Mouse (Mus musculus) bone marrow, adult 2 months (tissue): ENCODE results near the gene Ormdl3. TPM values are rescaled to one million over a fixed set of nuclear protein-coding genes. Genes with fewer than 3 reads are reported as not detected.

Experiments used
- H3K27ac ChIP-seq: fragments of 200-500 bp; 2 replicates; pipeline ENCODE4 v1.5.1; 2012; ENCODE audit warnings: low read depth, mild to moderate bottlenecking, control low read depth, inconsistent platforms, low read length; ENCODE audit not compliant: control insufficient read depth, poor library complexity, insufficient read depth
- H3K4me1 ChIP-seq: fragments of 200-500 bp; 2 replicates; pipeline ENCODE4 v1.6.1; 2011; ENCODE audit warnings: low read length; ENCODE audit not compliant: control insufficient read depth, insufficient read depth
- H3K4me3 ChIP-seq: fragments of 200-500 bp; replicated peaks from 2 replicates; pipeline ENCODE3; 2011; ENCODE audit warnings: mild to moderate bottlenecking, low read depth, low read length, control low read depth; ENCODE audit not compliant: control insufficient read depth
- CTCF ChIP-seq: fragments of 200-500 bp; IDR thresholded peaks from 2 replicates; pipeline ENCODE4 v1.5.1; 2011; ENCODE audit warnings: low read length, control low read depth; ENCODE audit not compliant: control insufficient read depth, insufficient read depth
- POLR2A ChIP-seq: fragments of 200-500 bp; IDR thresholded peaks from 2 replicates; pipeline ENCODE4 v1.6.1; 2011; ENCODE audit warnings: low read depth, mild to moderate bottlenecking, control low read depth, low read length, borderline replicate concordance; ENCODE audit not compliant: control insufficient read depth
- WGBS: fragments of 180-500 bp; shearing (Covaris S2); methylation state at CpG from one replicate; pipeline ENCODE4 v1.1.7; 2018; 5-methylcytosine and 5-hydroxymethylcytosine counted together
- polyA plus RNA-seq: library from polyadenylated mRNA; stranded (reverse); fragments of >200 nt; gene quantifications from 2 replicates; pipeline ENCODE4 v1.2.4, GENCODE M21; 2011; ENCODE audit warnings: low replicate concordance; ENCODE audit not compliant: missing spikeins, insufficient read depth, insufficient read length

The Ormdl3 gene
- polyA plus RNA-seq, 1 experiment: 41.2 TPM

DNA sequence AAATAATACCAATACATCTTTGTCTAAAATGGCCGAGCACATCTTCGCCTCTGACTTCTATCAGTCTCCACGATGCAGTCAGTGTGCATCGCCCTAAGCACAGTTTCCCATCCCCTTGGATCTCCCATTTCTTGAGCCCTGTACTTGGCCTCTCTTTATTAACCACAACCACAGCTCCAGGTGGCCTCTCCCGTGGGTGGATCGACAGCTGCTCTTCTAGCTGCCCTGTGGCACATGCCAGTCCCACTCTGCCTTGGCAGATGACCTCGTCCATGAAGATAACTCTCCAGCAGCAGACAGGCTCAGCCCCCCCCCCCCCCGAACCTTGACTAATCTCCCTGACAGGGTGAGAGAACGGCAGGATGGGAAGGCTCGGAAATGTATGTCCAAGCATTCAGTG lies 8.3 kb upstream of the Ormdl3 start:
- Histone ChIP-seq H3K4me3 (no peak overlapping the region), H3K4me1 (no peaks in the 10 kb centered on the region; the same call in 1 of the 2 replicates), H3K27ac (no peak overlapping the region)
- 59% methylated on average over 10 of the region's 10 CpGs for WGBS
- TF ChIP-seq POLR2A (no peak), CTCF (no peak)

DNA sequence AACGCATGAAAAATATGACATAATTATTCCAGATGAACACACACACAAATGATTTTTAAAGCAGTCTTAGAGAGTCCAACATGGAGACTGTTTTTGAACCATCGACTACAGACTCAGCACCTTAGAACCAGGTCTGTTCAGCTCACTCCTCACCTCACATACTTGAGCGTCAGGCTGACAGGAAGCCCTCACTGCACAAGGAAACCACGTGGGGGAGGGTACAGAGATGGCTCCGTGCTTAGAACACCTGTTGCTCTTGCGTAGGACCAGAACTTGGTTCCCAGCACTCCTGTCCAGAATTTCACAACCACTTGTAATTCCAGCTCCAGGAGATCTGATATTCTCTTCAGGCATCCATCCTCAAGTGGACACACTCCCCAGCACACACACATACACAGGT lies 7.9 kb upstream of the Ormdl3 start:
- TF ChIP-seq CTCF (no peak), POLR2A (no peak)

DNA sequence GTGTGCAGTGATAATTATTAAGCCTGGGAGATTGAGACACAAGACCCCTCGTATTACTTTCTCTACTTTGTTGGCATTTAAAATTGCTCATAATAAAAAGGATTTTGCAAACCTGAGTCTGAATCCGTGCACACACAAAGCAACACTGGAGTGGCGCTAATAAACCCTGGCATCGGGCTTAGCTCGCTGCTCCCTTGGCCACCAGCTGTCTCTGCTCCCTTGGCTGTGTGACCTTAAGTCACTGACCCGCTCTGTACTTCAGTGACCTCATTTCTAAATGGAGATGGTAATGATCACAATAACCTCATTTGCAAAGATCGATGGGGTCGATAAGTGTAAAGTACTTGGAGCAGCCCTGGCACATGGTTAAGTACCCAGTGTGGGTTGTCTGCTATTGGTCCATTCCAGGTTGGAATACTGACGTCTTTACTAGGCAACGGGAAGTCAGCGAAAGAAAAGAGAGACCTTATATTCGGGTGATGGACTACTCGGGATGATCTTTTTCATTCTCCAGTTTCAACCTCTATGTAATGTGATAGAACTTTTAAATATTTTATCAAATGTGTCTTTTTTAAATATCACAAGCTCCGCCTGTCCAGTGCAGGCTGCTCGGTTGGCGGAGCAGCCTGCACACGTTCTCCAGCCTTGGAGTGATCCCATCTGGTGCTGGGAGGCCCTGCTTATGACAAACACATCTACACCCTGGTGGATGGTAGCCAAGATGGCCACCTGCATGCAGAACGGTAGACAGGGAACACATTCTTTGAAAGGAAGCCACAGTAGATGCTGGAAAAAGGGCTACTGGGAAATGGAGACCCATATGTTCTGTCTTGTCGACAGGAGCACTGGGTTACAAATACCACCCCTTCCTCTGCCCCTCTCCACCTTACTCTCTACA lies 3.6 kb upstream of the Ormdl3 start:
- H3K27ac ChIP-seq: no peak overlapping the region
- WGBS: 79% methylated on average over 19 of the region's 19 CpGs

More for the DNA sequence above, 7.9 kb upstream of the Ormdl3 start:
- WGBS: 42% methylated on average over 6 of the region's 6 CpGs
- Histone ChIP-seq H3K4me3 (no peak overlapping the region), H3K4me1 (no peaks in the 10 kb centered on the region; the same call in 1 of the 2 replicates), H3K27ac (no peak overlapping the region)

DNA sequence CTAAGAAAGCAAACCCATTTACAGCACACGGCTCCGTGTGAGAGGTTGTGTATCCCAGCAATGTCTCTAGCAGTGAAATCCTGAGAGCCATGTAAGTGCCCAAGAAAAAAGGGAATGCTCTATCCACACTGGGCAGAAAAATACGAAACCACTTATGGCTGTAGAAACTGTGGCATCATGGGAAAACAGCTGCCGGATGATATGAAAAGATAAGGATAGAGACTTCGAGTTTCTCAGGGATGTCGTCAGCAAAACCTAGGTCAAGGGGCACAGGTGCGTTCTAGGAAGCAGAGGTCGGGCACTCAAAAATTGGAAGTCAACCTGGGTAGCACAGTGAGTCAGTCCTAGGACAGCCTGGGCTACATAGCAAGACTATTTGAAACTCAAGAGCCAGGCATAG lies 2.1 kb upstream of the Ormdl3 start:
- H3K4me3 ChIP-seq: no peak overlapping the region
- 78% methylated on average over 8 of the region's 8 CpGs for WGBS
- no peak overlapping the region for H3K27ac ChIP-seq
- TF ChIP-seq CTCF (no peak), POLR2A (no peak)
- peaks cover 4% of the 10 kb centered on the region for H3K4me1 ChIP-seq

More for the DNA sequence above, 3.6 kb upstream of the Ormdl3 start:
- Histone ChIP-seq H3K4me3 (no peak overlapping the region), H3K4me1 (peaks cover 4% of the 10 kb centered on the region)
- TF ChIP-seq CTCF (no peak), POLR2A (no peak)

DNA sequence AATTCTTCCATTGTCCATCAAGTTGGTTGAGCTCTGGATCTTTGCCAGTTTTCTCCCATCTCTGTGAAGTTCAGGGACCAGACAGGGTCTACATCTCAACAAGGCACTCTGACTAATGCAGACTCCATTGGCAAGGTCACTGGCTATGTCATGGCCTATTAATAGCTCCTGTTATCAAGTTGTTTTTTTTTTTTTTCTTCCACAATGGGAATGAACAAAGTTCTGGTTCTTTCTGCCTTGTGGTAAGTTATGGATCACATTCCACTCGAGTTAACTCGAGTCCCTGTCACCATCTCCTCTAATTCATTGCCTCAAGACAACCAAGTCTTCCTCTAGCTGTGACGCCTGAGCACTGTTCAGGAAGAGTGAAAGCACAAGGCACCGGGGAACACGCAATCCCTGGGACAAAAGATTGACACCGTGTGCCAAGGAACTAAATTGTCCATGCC lies 1.7 kb upstream of the Ormdl3 start:
- TF ChIP-seq CTCF (no peak), POLR2A (no peak)
- peaks cover 4% of the 10 kb centered on the region for H3K4me1 ChIP-seq
- 46% methylated on average over 6 of the region's 6 CpGs for WGBS
- H3K4me3 ChIP-seq: no peak overlapping the region
- no peak overlapping the region; the same call in 1 of the 2 replicates for H3K27ac ChIP-seq

DNA sequence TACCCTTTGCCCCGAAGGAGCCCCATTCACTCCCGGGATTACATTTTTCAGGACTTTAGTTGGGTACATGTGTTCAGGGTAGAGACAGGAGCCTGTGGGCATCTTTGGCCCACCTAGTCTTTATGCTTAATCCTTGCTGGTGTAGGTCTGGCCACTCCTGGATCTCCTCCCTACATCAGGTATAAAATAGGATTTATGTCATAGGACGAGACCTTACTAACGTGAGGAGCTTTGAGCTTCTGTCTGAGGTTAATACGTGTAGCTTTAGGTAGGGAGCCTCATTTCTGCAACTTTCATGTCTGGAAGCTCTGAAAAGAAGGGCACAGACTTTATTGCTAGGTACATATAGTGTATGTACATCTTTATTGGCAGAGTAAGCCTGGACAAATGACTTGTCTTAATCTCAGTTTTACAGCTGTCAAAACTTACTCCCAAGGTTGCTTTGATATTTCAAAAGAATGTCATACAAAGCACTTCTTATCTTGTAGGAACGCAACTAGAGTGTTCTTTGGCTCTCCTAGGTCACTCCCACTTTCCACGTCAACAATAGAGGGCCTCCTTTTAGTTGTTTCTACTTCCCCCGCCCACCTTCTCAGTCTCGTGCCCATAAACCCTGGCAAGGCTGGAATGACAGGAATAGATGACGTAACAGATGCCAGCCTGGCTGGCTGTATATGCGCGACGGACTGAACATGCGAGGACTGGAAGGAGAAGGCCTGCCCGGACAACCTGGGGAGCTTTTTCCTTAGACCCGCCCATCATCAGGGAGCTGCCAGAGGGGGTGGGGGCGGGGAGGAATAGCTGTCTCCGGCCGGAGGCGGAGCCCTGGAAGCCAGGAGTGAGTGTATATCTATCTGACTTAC lies 747 bp upstream of the Ormdl3 start:
- Histone ChIP-seq H3K4me3 (peak overlapping the region; percentile 67), H3K4me1 (peaks cover 4% of the 10 kb centered on the region), H3K27ac (peak overlapping the region; percentile 94)
- TF ChIP-seq POLR2A: no peak
- TF ChIP-seq CTCF: no peak
- 11% methylated on average over 20 of the region's 20 CpGs for WGBS

DNA sequence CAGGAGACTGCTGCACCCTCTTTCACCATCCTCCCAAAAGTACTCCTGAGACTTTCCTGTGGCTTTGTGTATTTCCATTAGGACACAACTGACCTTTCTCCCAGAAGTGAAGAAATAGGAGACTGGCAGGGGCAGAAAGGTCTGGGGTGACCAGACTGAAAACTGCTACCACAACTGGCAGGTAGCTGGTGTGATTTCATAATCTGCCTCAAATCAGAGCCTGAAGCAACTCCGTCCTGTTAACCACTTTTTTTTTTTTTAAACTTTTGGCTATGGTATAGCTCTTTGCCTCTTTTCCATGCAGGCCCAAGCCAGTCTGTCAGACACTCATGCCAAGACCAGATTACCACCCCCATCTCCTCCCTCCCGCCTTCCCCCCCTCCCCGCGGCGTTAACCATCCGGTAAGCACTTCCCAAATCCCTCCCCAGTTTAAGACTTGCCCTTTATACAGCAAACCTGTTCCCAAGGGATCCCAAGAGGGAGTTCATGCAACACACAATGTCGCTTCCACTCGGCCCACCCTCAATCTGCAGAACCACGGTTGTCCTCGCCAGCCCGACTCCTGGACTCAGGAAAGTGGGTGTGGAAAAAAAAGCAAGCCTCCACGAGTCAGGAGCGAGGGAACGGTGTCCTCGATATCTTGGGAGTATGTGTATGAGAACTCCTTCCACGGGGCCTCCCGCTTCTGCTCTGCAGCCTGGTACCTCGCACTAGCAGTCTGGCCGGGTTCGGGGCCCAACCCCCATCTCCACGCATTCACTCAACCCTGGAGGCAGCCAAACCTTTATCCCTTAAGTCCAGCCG lies 879 bp downstream of the Ormdl3 start:
- TF ChIP-seq CTCF (no peak), POLR2A (no peak)
- Histone ChIP-seq H3K27ac (peak overlapping the region; percentile 79; the same call in 1 of the 2 replicates), H3K4me3 (peak overlapping the region; percentile 84), H3K4me1 (peaks cover 4% of the 10 kb centered on the region)
- WGBS: under 1% methylated on average over 22 of the region's 22 CpGs
